Mouse (Mus musculus) hindbrain, embryonic 11.5 days (tissue): ENCODE measurements around the gene Slc27a3. TPM values are rescaled to one million over a fixed set of nuclear protein-coding genes. Genes with fewer than 3 reads are reported as not detected.

Source experiments
- ATAC-seq: fragments of 200-750 bp; cut with Nextera tagmentation; 2 replicates; pipeline ENCODE4 v1.8.0; 2017; ENCODE audit warnings: mild to moderate bottlenecking, moderate TSS enrichment, moderate library complexity; ENCODE audit not compliant: low FRiP score
- DNase-seq: peaks from one replicate; pipeline ENCODE4 v3.0.0-alpha.2; 2015; ENCODE audit warnings: low spot score
- H3K27ac ChIP-seq: fragments of 300-500 bp; sonication (generic); 2 replicates; pipeline ENCODE4 v1.5.1; 2014; ENCODE audit warnings: mild to moderate bottlenecking, low read depth, low read length
- H3K27me3 ChIP-seq: fragments of 300-500 bp; sonication (generic); 2 replicates; pipeline ENCODE4 v1.6.1; 2014; ENCODE audit warnings: mild to moderate bottlenecking, low read length, moderate library complexity, mixed read lengths; ENCODE audit not compliant: control insufficient read depth, insufficient read depth
- H3K36me3 ChIP-seq: fragments of 300-500 bp; sonication (generic); 2 replicates; pipeline ENCODE4 v1.6.1; 2014; ENCODE audit warnings: mild to moderate bottlenecking, low read length, moderate library complexity, mixed read lengths; ENCODE audit not compliant: control insufficient read depth, insufficient read depth
- H3K4me1 ChIP-seq: fragments of 300-500 bp; sonication (generic); replicated peaks from 2 replicates; pipeline ENCODE4 v1.6.1; 2014; ENCODE audit warnings: low read length, mixed read lengths; ENCODE audit not compliant: control insufficient read depth, insufficient read depth
- H3K4me2 ChIP-seq: fragments of 300-500 bp; sonication (generic); replicated peaks from 2 replicates; pipeline ENCODE4 v1.6.1; 2014; ENCODE audit warnings: mild to moderate bottlenecking, low read depth, low read length
- H3K4me3 ChIP-seq: fragments of 300-500 bp; sonication (generic); 2 replicates; pipeline ENCODE4 v1.5.1; 2014; ENCODE audit warnings: low read depth, low read length
- H3K9ac ChIP-seq: fragments of 300-500 bp; sonication (generic); 2 replicates; pipeline ENCODE4 v1.6.1; 2014; ENCODE audit warnings: low read depth, low read length
- H3K9me3 ChIP-seq: fragments of 300-500 bp; sonication (generic); 2 replicates; pipeline ENCODE4 v1.6.1; 2016; ENCODE audit warnings: low read length; ENCODE audit not compliant: control insufficient read depth
- WGBS: fragments of 180-500 bp; shearing (Covaris S2); extraction: QIAGEN DNeasy Blood & Tissue Kit; methylation state at CpG from one replicate; pipeline ENCODE4 v1.1.7; 2014; 5-methylcytosine and 5-hydroxymethylcytosine counted together
- polyA plus RNA-seq: library from polyadenylated mRNA; unstranded; fragments of >200 nt; fragmentation: Nextera tagmentation; extraction: Ambion mirVana; gene quantifications from 2 replicates; pipeline ENCODE4 v1.2.1, GENCODE M21; 2014

Slc27a3 gene
- 13.5 and 14.8 TPM in 2 replicates for polyA plus RNA-seq

- ATAC-seq (peak; percentile 65), DNase-seq (peak; percentile 75)
- no peaks in the 10 kb centered on the region for H3K27me3 ChIP-seq
- peaks cover 6% of the 10 kb centered on the region; the same call in 1 of the 2 replicates for H3K4me1 ChIP-seq
- H3K27ac ChIP-seq, result peak within 1 kb of the TSS; percentile 90
- peak within 1 kb of the TSS; percentile 99 for H3K4me2 ChIP-seq
- no peaks in the 10 kb centered on the region for H3K9me3 ChIP-seq
- H3K4me3 ChIP-seq, result peak within 1 kb of the TSS; percentile 56
- 1% methylated on average over 55 of the region's 55 CpGs for WGBS
- peak within 1 kb of the TSS; percentile 71 for H3K9ac ChIP-seq
- peaks cover 15% of the 10 kb centered on the region; the same call in 1 of the 2 replicates for H3K36me3 ChIP-seq
Measured at GRCm38 (mm10) chr3:90389511-90390490, at the start of gene Slc27a3. TSS of gene Slc27a3 (minus strand) at chr3:90389938.

GRCm38 (mm10) chr3:90437131-90437530, 47.4 kb upstream of the Slc27a3 start:
- Histone ChIP-seq H3K4me1 (no peaks in the 10 kb centered on the region; the same call in 1 of the 2 replicates), H3K9ac (no peak overlapping the region), H3K36me3 (no peaks in the 10 kb centered on the region), H3K9me3 (no peaks in the 10 kb centered on the region), H3K27ac (no peak overlapping the region), H3K27me3 (no peaks in the 10 kb centered on the region), H3K4me3 (no peak overlapping the region), H3K4me2 (no peak overlapping the region)
- DNase-seq, result no peak
- 85% methylated on average over 4 of the region's 4 CpGs for WGBS
- no peak for ATAC-seq

- Histone ChIP-seq H3K9ac (peak overlapping the region; percentile 66), H3K27me3 (no peaks in the 10 kb centered on the region), H3K4me1 (peaks cover 6% of the 10 kb centered on the region), H3K27ac (no peak overlapping the region), H3K36me3 (no peaks in the 10 kb centered on the region), H3K4me3 (peak overlapping the region; percentile 61), H3K4me2 (peak overlapping the region; percentile 73), H3K9me3 (no peaks in the 10 kb centered on the region)
- 61% methylated on average over 11 of the region's 11 CpGs for WGBS
- no peak for ATAC-seq
- no peak for DNase-seq
Measured at GRCm38 (mm10) chr3:90434073-90434730, 44.5 kb upstream of the Slc27a3 start.

- H3K36me3 ChIP-seq, result no peaks in the 10 kb centered on the region
- H3K4me1 ChIP-seq, result peaks cover 6% of the 10 kb centered on the region
- H3K9me3 ChIP-seq, result no peaks in the 10 kb centered on the region
- H3K4me3 ChIP-seq, result peak within 1 kb of the TSS; percentile 61
- H3K27ac ChIP-seq, result peak within 1 kb of the TSS; percentile 89
- ATAC-seq (peak; percentile 99), DNase-seq (peak; percentile 99)
- H3K27me3 ChIP-seq, result no peaks in the 10 kb centered on the region
- H3K9ac ChIP-seq, result peak within 1 kb of the TSS; percentile 78
- peak within 1 kb of the TSS; percentile 99 for H3K4me2 ChIP-seq
- 1% methylated on average over 51 of the region's 52 CpGs for WGBS
Measured at GRCm38 (mm10) chr3:90433381-90434020, 43.8 kb upstream of the Slc27a3 start, which contains the start of gene Ints3. TSS of gene Ints3 (minus strand) at chr3:90433622.

- Histone ChIP-seq H3K27ac (peak overlapping the region; percentile 89), H3K36me3 (no peaks in the 10 kb centered on the region), H3K4me3 (peak overlapping the region; percentile 61), H3K4me2 (peak overlapping the region; percentile 99), H3K4me1 (peaks cover 6% of the 10 kb centered on the region), H3K9me3 (no peaks in the 10 kb centered on the region), H3K27me3 (no peaks in the 10 kb centered on the region), H3K9ac (peak overlapping the region; percentile 78)
- ATAC-seq, result peak; percentile 56
- DNase-seq, result no peak
- WGBS, result 1% methylated on average over 10 of the region's 12 CpGs
Measured at GRCm38 (mm10) chr3:90432811-90433219, 43.1 kb upstream of the Slc27a3 start.

- Histone ChIP-seq H3K9me3 (no peaks in the 10 kb centered on the region), H3K36me3 (no peaks in the 10 kb centered on the region), H3K4me2 (peak overlapping the region; percentile 99), H3K4me3 (peak overlapping the region; percentile 61), H3K27me3 (no peaks in the 10 kb centered on the region), H3K9ac (peak overlapping the region; percentile 78), H3K27ac (no peak overlapping the region), H3K4me1 (peaks cover 6% of the 10 kb centered on the region)
- 19% methylated on average over 2 of the region's 2 CpGs for WGBS
- ATAC-seq (no peak), DNase-seq (no peak)
Measured at GRCm38 (mm10) chr3:90432348-90432747, 42.6 kb upstream of the Slc27a3 start.

GRCm38 (mm10) chr3:90429576-90429975, 39.8 kb upstream of the Slc27a3 start:
- ATAC-seq, result no peak

GRCm38 (mm10) chr3:90428186-90428585, 38.4 kb upstream of the Slc27a3 start:
- no peaks in the 10 kb centered on the region for H3K27me3 ChIP-seq
- no peak overlapping the region for H3K27ac ChIP-seq
- 0 out of 2 replicates have a peak, but pooled peaks cover 5% of the 10 kb centered on the region for H3K36me3 ChIP-seq
- no peak overlapping the region for H3K4me3 ChIP-seq
- no peak overlapping the region for H3K4me2 ChIP-seq
- peaks cover 6% of the 10 kb centered on the region for H3K4me1 ChIP-seq
- DNase-seq (no peak), ATAC-seq (no peak)
- H3K9me3 ChIP-seq, result no peaks in the 10 kb centered on the region
- no peak overlapping the region for H3K9ac ChIP-seq
- WGBS, result 87% methylated on average over 6 of the region's 6 CpGs

More at GRCm38 (mm10) chr3:90429576-90429975, 39.8 kb upstream of the Slc27a3 start:
- no peak for DNase-seq
- Histone ChIP-seq H3K9ac (no peak overlapping the region), H3K9me3 (no peaks in the 10 kb centered on the region), H3K4me3 (no peak overlapping the region), H3K4me1 (peaks cover 6% of the 10 kb centered on the region), H3K27ac (no peak overlapping the region), H3K4me2 (no peak overlapping the region), H3K36me3 (no peaks in the 10 kb centered on the region), H3K27me3 (no peaks in the 10 kb centered on the region)
- 86% methylated on average over 3 of the region's 3 CpGs for WGBS
